Mouse (Mus musculus): ENCODE results near the gene Tex19.2.

- TF ChIP-seq CTCF (IDR thresholded peaks at IDR 0.05; ENCODE audit: low read depth, low read length): no peak
- TF ChIP-seq POLR2A (IDR thresholded peaks at IDR 0.05; ENCODE audit: insufficient read depth, low read length): no peak
Observed at GRCm38 (mm10) chr11:121121151-121121550, 2.7 kb upstream of the Tex19.2 start.

Data from ES-Bruce4 (cell line).